Mouse (Mus musculus) skeletal muscle tissue, postnatal 0 days (tissue): ENCODE data around the gene Nynrin. TPM values are rescaled to one million over a fixed set of nuclear protein-coding genes. Genes with fewer than 3 reads are reported as not detected.

ENCODE experiments used
- polyA plus RNA-seq: library from polyadenylated mRNA; unstranded; fragments of >200 nt; fragmentation: Nextera tagmentation; extraction: Ambion mirVana; gene quantifications from 2 replicates; pipeline ENCODE4 v1.2.1, GENCODE M21; 2015

Gene Nynrin
- 3.1 and 3.3 TPM in 2 replicates for polyA plus RNA-seq

DNA sequence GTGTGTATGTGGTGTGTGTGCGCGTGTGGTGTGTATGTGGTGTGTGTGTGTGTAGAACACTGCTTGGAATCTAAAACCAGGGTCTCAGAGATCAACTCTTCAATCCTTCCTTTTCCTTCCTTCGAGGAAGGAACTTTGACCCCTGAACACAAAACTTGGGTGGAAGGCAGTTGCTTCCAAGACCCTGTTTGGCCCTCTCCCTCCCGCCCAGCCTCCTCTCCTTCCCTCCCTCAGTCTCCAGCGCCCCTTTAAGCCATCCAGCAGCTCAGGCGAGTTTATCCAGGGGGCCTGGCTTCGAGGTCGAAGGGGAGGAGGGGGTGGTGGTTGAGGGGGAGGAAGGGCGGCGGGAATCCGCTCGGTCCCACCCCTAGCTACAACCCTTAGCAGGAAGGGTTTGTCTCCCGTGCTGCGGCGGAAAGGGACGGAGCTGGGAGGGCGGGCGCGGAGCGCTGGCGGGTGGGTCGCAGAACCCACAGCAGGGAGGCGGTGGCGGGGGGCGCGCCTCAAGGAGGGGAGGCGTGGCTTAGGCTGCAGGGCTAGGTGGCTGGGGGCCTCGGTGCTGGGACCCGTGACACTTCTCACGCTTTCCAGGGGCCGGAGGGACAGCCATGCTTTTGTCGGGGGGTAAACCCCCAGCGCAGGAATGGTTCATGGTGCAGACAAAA is at the start of gene Nynrin:
TSS of gene Nynrin (plus strand) at position 390 of the 665 bp plus-strand sequence.

GRCm38 (mm10) chr14:55822991-55823762 is 30.6 kb upstream of the Nynrin start, which contains the start of gene Nfatc4:
Gene Nfatc4 (plus strand): TSS chr14:55823144.

DNA sequence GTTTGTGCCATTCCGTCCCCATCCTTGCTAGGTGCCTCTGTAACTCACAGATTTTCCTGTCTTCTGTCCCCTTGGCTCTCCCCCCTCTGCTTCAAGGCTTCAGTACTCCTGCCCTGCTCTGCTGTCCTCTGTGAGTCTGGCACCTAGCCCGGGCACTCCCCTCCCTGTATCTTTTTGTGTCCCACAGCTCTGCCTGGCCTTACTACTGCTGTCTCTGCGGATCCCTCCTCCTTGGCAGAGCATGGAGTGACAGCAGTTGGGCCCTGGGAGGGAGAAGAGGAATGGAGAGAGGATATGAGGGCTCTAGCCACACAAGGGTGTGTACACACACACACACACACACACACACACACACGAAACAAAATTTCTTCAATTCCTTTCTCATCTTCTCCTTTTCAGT is 30.4 kb downstream of the Nynrin start, which contains the start of gene Cbln3:
TSS of gene Cbln3 (minus strand) at position 227 of the 400 bp plus-strand sequence.

DNA sequence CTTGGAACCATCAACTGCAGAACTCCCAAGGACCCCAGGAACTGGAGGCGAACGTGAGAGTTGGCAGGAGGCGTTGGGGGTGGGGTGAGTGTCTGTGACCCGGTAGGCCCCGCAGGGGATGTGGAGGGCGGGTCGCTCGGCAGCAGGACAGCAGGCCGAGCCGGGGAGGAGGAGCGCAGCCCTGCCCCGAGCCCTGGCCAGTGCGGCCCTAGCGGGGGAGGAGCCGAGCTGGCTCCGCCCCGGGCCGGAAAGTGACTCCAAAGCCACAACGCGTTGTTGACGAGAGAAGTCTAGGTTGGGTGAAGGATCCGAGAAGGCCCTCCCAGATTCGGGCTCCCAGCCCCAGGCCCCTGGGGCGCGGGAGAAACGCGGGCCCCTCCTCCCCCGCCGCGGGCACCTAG is 30.9 kb downstream of the Nynrin start, which contains the start of gene Khnyn:
TSS of gene Khnyn (plus strand) at position 235 of the 401 bp plus-strand sequence.

DNA sequence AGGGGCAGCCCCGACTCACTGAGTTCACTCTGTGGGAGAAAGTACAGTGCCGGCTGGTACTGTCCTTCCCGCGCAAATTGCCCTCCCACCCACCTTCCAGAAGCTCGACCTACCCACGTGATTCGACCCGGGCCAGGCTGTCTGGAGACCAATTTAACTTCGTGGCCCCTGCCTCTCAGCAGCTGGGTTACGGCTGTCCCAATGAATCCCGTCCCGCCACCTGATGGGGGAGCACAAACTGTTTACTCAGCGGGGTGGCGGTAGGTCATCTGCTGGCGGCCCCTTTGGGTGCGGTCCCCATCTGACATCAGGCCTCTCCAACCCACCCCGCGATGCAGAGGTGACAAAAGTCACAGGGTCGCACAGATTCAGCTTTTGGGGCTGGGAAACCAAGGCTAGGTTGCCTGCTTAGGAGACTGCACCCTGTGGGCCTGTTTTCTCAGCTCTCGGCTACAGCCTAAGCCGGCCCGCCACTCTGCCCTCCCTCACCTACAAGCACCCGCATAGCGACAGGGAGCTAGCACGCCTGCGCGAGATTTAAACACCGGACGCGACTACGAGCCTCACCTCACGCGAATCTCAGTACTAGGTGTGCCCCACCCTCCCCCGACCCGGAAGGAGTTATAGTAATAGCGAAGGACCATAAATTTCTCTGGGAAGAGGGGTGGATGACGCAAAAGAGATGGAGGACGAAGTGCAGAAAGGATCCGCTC is 46.0 kb downstream of the Nynrin start, which contains the start of gene Sdr39u1:
TSS of gene Sdr39u1 (minus strand) at position 593 of the 713 bp plus-strand sequence.

Other genes starting within 250 kb of the Nynrin start
- 1.8 and 1.9 TPM in 2 replicates for gene Rec8, start 236.0 kb upstream of the Nynrin start, polyA plus RNA-seq
- gene Ipo4, start 218.1 kb upstream of the Nynrin start, polyA plus RNA-seq: 52.7 and 61.0 TPM in 2 replicates
- gene Gm49378, start 216.1 kb upstream of the Nynrin start, polyA plus RNA-seq: 1.3 and 2.0 TPM in 2 replicates
- gene Tm9sf1, start 210.2 kb upstream of the Nynrin start, polyA plus RNA-seq: 48.0 and 52.2 TPM in 2 replicates
- gene Tssk4, start 203.8 kb upstream of the Nynrin start, polyA plus RNA-seq: 0.24 and 0.32 TPM in 2 replicates
- gene Mdp1, start 193.5 kb upstream of the Nynrin start, polyA plus RNA-seq: 29.8 and 35.3 TPM in 2 replicates
- 15.1 and 16.5 TPM in 2 replicates for gene Gmpr2, start 182.1 kb upstream of the Nynrin start, polyA plus RNA-seq
- gene Nedd8, start 181.9 kb upstream of the Nynrin start, polyA plus RNA-seq: 356 and 376 TPM in 2 replicates
- 14.2 and 15.0 TPM in 2 replicates for gene Tinf2, start 172.2 kb upstream of the Nynrin start, polyA plus RNA-seq
- 0.35 and 1.9 TPM in 2 replicates for gene Tgm1, start 140.1 kb upstream of the Nynrin start, polyA plus RNA-seq
- gene Rabggta, start 131.7 kb upstream of the Nynrin start, polyA plus RNA-seq: 12.8 and 13.3 TPM in 2 replicates
- gene Dhrs1, start 108.3 kb upstream of the Nynrin start, polyA plus RNA-seq: 41.5 and 50.2 TPM in 2 replicates
- 14.6 and 17.5 TPM in 2 replicates for gene Nop9, start 108.3 kb upstream of the Nynrin start, polyA plus RNA-seq
- gene Cideb, start 95.6 kb upstream of the Nynrin start, polyA plus RNA-seq: 0.11 and 0.12 TPM in 2 replicates
- 0.23 and 0.41 TPM in 2 replicates for gene Ltb4r2, start 92.6 kb upstream of the Nynrin start, polyA plus RNA-seq
- gene Ltb4r1, start 88.0 kb upstream of the Nynrin start, polyA plus RNA-seq: 0.21 and 0.61 TPM in 2 replicates
- gene Adcy4, start 69.9 kb upstream of the Nynrin start, polyA plus RNA-seq: 5.0 and 5.7 TPM in 2 replicates
- gene Ripk3, start 65.1 kb upstream of the Nynrin start, polyA plus RNA-seq: 6.7 and 11.8 TPM in 2 replicates
- gene Nfatc4, start 30.9 kb upstream of the Nynrin start, polyA plus RNA-seq: 10.9 and 11.6 TPM in 2 replicates
- gene Cbln3, start 30.4 kb downstream of the Nynrin start, polyA plus RNA-seq: 0.21 and 0.28 TPM in 2 replicates
- gene Khnyn, start 30.9 kb downstream of the Nynrin start, polyA plus RNA-seq: 6.2 and 7.7 TPM in 2 replicates
- gene Sdr39u1, start 46.3 kb downstream of the Nynrin start, polyA plus RNA-seq: 66.3 and 69.2 TPM in 2 replicates
- gene Cma1, start 90.7 kb downstream of the Nynrin start, polyA plus RNA-seq: 390 and 665 TPM in 2 replicates
- 0.28 and 0.91 TPM in 2 replicates for gene Cma2, start 97.0 kb downstream of the Nynrin start, polyA plus RNA-seq
- not detected in 2 replicates for gene Mcpt1, start 164.0 kb downstream of the Nynrin start, polyA plus RNA-seq
- not detected in 2 replicates for gene Mcpt9, start 176.5 kb downstream of the Nynrin start, polyA plus RNA-seq
- 0.18 TPM in 1 of 2 replicates, not detected in the other for gene Mcpt2, start 188.0 kb downstream of the Nynrin start, polyA plus RNA-seq
- gene Mcpt4, start 208.3 kb downstream of the Nynrin start, polyA plus RNA-seq: 75.8 and 157 TPM in 2 replicates
- gene Mcpt8, start 231.3 kb downstream of the Nynrin start, polyA plus RNA-seq: 0.29 and 0.35 TPM in 2 replicates
- 1.3 and 3.2 TPM in 2 replicates for gene Ctsg, start 248.6 kb downstream of the Nynrin start, polyA plus RNA-seq